Mouse (Mus musculus) neutrophil, adult 5-6 weeks (primary cell): ENCODE measurements at regions not wholly inside any gene's neighbourhood (a gene's known extent, or its start where the extent isn't known, plus 50 kb on each side); places are given as distances from the start of the nearest gene placed in this dataset.
A peak's percentile ranks its signal among the peaks of the same experiment; 100 is the strongest.

ENCODE experiments used
- ATAC-seq: fragments of 151-379, 151-347 bp; 2 replicates; pipeline ENCODE4 v1.8.0; 2017; ENCODE audit warnings: mild to moderate bottlenecking, moderate TSS enrichment; ENCODE audit not compliant: insufficient number of reproducible peaks, poor library complexity, low FRiP score, severe bottlenecking; ENCODE audit errors: extremely low read depth

DNA sequence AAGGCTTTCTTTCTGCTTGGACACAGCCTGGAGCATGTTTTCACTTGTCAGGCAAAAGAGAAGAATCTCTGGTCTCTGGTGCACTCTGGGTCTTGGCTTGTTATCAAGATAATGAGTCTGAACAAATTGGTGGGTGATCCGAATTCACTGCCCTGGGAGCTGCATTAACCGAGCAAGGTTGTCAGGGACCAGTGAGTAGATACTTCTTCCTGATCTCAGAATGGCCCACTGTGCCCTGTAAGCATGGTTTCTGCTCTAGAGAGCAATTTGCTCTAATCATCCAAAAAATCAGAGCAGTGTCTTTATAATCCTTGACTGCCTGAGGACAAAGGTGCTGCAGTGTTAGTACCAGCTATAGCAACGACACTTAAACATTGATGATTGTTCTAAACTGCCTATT is 97.2 kb upstream of the 1500015O10Rik start:
- no peak for ATAC-seq

- 0 out of 2 replicates have a peak, but pooled peaks have one; percentile 33 for ATAC-seq
These were observed 94.7 kb upstream of the 1500015O10Rik start for GRCm38 (mm10) chr1:43635718-43636117.

DNA sequence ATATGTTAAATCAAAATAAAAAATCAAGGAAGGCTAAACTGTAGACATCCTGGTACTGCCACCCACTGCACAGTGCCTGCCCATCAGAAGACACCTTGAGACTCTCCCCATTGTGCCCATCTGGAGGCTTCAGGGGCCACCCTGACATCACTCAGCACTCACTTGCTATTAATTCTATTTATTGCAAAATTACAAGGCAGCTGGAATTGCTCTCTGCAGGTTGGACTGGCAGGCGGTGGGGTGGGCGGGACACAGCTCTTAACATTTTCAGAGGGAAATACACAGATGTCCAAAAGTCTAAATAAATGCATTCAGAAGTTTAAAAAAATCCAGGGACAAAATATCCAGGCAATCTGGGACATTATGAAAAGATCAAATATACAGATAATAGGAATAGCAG is 92.4 kb upstream of the 1500015O10Rik start:
- ATAC-seq = no peak

DNA sequence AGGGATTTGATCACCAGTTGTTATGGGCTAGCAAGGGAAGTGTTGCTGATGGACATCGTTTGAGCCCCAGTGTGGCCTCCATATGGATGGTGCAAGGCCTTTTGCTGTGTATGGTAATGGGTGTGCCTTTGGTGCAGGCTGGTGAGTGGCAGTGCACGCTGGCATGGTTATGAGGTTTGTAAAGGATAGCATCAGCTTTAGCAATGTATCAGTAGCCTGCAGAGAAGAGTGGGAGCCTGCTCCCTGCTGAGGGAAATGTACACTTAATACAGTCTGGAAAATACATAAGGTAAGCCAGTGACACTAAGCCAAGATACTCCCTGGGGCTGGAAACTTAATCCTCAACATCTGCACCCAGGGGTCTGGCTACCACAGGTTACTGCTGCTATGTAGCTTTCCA is 58.4 kb upstream of the 1500015O10Rik start:
- no peak for ATAC-seq
